Mouse (Mus musculus) cerebellum, postnatal 4 days (tissue): ENCODE measurements at regions not wholly inside any gene's neighbourhood (a gene's known extent, or its start where the extent isn't known, plus 50 kb on each side); places are given as distances from the start of the nearest gene placed in this dataset.

Source experiments
- DNase-seq, 2 experiments: peaks; one replicate each; pipeline ENCODE4 v3.0.0; 2022; ENCODE audit warnings: low spot score in 2 of 2, mixed read lengths in 1 of 2

DNA sequence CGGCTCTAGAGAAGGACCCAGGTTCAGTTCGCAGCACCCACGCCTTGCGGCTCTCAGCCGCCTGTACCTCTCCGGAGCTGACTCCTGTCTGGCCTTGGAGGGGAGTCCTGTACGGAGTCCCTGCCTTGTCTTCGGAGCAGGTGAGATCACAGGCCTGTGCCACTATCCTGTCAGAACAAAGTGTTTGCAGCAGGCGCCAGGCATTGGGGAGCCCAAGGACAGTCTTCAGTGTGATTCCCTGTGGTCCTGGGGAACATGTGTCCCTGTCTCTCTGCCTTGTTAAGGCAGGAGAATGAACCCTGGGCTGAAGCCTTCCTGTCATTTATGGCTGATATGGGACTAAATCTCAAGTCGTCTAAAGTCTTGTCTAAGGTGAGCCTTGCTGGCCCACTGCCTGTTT lies 176.5 kb downstream of the Vrk1 start:
- no peak for DNase-seq

DNA sequence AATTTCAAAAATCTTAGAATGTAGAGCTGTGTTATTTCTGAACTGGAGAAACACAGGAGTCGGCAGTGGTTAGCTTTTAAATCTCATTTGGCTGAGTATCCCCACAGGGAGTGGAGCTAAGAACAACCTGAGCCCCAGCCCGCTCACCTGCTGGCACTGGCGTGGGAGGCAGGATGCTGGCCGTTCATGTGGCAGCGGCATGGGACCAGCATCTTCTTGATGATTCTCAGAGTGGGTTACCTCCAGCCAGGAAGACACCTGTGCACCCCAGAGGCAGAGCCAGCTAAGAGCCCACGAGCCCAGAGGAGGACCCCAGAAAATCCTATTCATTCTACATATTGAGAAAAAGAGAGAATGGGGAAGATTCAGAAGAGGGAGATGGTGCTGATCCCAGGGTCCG lies 181.7 kb downstream of the Vrk1 start:
- DNase-seq, result no peak

DNA sequence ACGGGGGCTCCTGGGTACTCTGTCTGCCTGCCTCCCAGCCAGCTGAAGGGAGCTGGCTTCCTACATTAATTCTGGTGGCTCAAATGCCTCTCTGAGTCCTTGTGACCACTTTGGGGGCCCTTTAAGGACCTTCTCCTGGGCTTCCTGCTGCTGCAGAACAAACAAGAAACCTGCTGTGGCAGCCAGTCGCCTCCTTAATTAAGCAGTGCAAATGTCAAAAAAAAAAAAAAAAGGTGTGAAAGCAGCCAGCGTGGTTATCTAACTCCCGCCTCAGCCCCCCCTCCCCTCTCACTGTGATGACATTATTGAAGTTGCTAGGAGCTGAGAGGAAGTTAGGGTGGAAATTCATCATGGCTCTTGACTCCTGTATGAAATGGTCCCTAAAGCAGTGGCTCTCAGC lies 189.3 kb downstream of the Vrk1 start:
- no peak for DNase-seq

DNA sequence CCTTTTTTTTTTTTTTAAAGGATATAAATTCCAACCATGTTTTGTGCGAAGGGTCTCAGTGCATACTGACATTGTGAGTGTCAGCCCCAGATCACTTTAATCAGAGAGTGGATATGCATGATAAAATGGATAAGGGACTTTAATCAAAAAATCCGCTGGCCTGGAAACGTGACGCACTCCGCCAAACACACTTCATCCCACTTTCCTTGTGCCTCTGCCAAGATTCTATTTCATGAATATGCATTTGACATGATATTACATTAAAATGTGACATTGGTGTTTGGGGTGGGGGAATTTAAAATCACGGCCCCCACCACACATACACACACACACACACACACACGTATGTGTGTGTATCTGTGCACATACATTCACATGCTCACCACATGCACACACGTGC lies 193.5 kb downstream of the Vrk1 start:
- no peak for DNase-seq

- DNase-seq, result no peak
These were observed 200.9 kb downstream of the Vrk1 start for GRCm38 (mm10) chr12:106210959-106211358.

DNA sequence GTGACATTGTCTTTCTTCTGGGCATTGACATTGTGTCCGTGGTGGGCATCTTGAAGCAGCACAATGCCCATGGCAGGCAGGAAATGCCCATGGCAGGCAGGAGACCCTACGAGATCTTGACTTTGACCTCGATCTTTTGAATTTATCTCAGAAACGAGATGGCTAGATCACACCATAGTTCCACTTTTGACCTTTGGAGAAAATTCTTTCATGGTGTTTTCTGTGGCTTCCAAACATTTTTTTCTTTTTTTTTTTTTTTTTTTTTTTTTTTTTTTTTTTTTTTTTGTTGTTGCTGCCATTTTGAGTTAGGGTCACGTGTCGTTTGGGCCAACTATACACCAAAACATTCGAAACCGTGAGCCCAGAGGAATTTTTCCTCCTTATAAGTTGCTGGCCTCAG lies 201.5 kb downstream of the Vrk1 start:
- no peak for DNase-seq

GRCm38 (mm10) chr12:106212397-106212796 lies 202.4 kb downstream of the Vrk1 start:
- no peak for DNase-seq

DNA sequence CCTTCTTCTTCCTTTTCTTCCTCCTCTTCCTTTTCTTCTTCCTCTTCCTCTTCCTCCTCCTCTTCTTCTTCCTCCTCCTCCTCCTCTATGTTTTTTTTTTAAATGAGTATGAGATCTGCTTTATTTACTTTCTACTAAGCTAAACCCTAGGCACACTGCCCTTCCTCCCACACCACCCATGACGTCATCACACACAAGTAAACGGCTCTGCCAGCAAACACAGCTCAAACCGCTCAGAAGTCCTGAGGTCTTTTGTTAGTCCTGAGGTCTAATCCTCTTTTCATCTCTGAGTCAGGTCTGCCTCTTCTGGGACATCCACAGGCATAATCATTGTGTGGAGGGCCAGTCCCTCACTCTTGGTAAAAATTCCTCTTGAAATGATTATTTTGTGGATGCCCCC lies 210.0 kb downstream of the Vrk1 start:
- DNase-seq, result no peak

DNA sequence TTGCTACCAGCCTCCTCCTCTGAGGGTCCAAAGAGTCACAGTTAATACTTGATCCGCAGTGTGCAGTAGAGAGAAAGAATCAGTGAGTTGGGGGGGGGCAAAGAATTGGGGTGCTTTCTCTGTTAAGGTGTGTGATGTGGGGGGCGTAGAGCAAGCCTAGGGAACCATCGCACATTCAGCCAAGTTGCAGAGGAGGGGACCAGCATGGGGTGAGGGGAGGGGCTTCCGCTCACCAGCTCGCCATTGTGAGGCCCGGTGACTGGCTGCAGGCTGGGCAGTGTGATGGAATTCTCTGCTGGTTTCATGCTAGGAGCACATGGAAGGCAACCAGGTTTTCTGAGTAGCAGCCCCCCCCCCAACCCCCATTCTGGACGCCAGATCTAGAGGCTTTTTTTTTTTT lies 216.2 kb downstream of the Vrk1 start:
- no peak for DNase-seq

GRCm38 (mm10) chr12:106226776-106227562 lies 216.9 kb downstream of the Vrk1 start:
- no peak for DNase-seq

- DNase-seq, result no peak
These were observed 217.5 kb downstream of the Vrk1 start for GRCm38 (mm10) chr12:106227563-106227840.

- DNase-seq, result no peak
These were observed 235.3 kb downstream of the Vrk1 start for GRCm38 (mm10) chr12:106245178-106245840.

GRCm38 (mm10) chr12:106273591-106273990 lies 263.6 kb downstream of the Vrk1 start:
- no peak for DNase-seq

DNA sequence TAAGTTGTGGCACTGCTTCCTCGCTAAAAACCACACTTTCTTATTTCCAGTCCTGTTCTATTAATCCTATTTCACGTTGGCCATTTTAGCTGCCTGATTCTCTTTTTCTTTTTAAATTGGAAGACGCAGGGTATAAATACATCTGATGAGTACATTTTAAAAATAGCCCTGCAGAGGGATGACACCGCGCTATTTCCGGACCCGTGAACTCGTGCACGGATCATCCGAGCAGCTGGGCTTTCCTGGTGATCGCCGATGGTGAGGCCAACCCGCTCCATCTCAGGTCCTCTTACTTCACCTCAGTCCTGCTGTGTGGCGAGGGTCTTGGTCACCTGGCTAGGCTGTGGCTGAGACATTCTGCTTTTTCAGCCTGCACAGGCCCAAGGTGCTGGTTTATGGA lies 267.9 kb downstream of the Vrk1 start:
- no peak for DNase-seq

GRCm38 (mm10) chr12:106282491-106283106 lies 272.6 kb downstream of the Vrk1 start:
- no peak for DNase-seq

DNA sequence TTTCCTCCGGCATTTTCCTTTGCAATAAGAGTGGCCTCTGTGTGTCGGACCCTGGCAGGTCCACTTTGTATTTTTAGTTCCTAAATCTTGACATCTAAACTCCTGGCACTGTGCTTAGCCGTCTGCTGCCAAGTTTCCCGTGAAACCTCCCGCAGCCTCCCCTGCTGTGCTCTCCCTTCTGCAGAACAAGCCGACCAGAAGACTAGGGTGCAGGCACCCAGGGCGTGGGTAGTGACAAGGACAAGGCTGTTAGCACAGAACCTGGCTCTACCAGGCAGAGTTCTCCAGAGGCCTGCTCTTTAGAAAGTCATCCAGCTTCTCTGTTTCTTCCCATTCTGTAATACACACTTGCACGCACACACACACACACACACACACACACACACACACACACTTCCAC lies 274.8 kb downstream of the Vrk1 start:
- no peak for DNase-seq

GRCm38 (mm10) chr12:106288791-106289515 lies 278.9 kb downstream of the Vrk1 start:
- DNase-seq, result no peak

- DNase-seq, result no peak
These were observed 281.5 kb downstream of the Vrk1 start for GRCm38 (mm10) chr12:106291476-106292046.

GRCm38 (mm10) chr12:106293117-106293516 lies 283.1 kb downstream of the Vrk1 start:
- DNase-seq, result no peak

GRCm38 (mm10) chr12:106295596-106295995 lies 285.6 kb downstream of the Vrk1 start:
- no peak for DNase-seq

GRCm38 (mm10) chr12:106302617-106303016 lies 292.6 kb downstream of the Vrk1 start:
- no peak for DNase-seq

DNA sequence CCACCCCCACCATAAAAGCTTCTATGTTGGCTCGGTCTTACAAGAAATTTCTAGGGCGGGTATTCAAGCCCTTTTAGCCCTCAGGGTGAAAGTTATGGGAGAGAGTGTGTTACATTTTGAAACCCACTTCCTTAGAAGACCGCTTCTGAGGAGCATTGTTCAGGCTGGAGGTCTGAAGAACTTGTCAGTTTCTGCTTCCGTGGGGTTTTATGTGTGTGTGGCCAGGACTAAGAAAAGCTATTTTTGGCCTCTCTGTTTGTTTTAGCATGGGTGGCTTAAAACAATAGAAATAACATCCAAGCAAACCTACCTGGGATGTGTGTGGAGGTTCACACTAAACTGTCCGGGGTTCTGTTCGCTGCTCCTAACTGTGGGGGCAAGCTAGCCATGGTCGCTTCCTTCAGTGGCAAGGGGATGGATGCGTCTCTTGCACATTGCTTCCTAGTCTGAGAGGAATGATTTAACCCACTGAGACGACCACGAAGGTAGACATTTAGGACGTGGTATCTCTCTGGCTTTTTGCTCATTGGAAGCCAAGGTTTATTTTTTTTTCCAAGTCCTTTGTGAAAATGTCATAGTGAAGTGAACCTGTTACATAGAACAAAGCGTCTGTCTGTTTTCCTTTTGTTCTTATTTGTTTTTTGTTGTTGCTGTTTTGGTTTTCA lies 298.4 kb downstream of the Vrk1 start:
- no peak for DNase-seq
